Mouse (Mus musculus): ENCODE measurements around the gene Iqsec1. TPM values are rescaled to one million over a fixed set of nuclear protein-coding genes. Genes with fewer than 3 reads are reported as not detected.

The Iqsec1 gene
- total and polyA plus RNA-seq, 3 experiments = 17.0 to 90.4 (median 83.5) TPM

DNA sequence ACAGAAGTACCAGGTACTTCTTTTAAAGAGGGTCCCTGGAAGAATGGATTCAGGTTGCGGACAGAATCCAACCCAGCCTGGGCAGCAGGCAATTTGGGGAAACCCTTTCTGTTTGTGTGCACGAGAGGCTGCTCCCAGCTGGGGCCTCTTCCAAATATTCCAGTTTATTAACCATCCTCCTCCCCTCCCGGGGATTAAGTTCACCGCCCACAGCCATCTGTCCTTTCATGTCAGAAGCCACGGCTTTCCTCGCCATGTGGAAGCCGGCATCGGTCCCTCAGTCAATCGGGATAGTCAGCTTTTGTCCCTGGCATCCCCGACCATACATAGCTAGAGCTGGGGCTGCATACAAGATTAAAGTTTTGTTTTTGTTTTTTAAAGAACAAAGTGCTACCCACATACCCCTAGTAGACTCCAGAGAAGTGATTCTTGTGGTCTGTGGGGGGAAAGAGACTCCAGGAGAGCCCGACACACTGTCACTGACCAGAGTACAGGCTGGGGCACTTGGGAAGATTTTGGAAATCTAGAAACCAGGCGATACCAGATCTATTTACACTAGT is 276.9 kb downstream of the Iqsec1 start:
- peaks cover 3 to 86% of the 10 kb centered on the region in 2 experiments; a peak in 3 of 4 replicates for H3K4me1 ChIP-seq (ENCODE audit: control insufficient read depth in 1 of 2, insufficient read depth in 2 of 2)
- dilution Hi-C loops (cut with MboI; ENCODE audit: extremely low pct_ligation_motif_present, extremely low pct_unique_long_range_greater_than_20kb, low sequenced_read_pairs) (no loop called here), in situ Hi-C loops (cut with MboI; ENCODE audit: low pct_ligation_motif_present, low pct_unique_long_range_greater_than_20kb, low sequenced_read_pairs) (no loop called here)
- peaks cover 33 to 96% of the 10 kb centered on the region in 2 experiments for H3K36me3 ChIP-seq (replicated peaks in 1 of 2; ENCODE audit: control insufficient read depth in 1 of 2, insufficient read depth in 1 of 2, low read length in 1 of 2)
- H3K79me2 ChIP-seq (replicated peaks; ENCODE audit: control insufficient read depth, extremely low read depth, insufficient read depth, poor library complexity, severe bottlenecking) = peaks cover 41% of the 10 kb centered on the region
- no peak for TF ChIP-seq POLR2A (IDR thresholded peaks at IDR 0.05; ENCODE audit: low read depth, low read length)
- TF ChIP-seq ELF1 (IDR thresholded peaks at IDR 0.05; ENCODE audit: low read depth, low read length) = no peak
- TF ChIP-seq ZC3H11A (IDR thresholded peaks at IDR 0.05; ENCODE audit: low read depth, low read length) = no peak
- TF ChIP-seq EP300 (IDR thresholded peaks at IDR 0.05; ENCODE audit: low read length) = no peak
- no peak for TF ChIP-seq JUN (IDR thresholded peaks at IDR 0.05; ENCODE audit: insufficient read depth, low read depth, low read length)
- no peak for TF ChIP-seq ZMIZ1 (IDR thresholded peaks at IDR 0.05; ENCODE audit: low read depth, low read length)
- TF ChIP-seq MYC (IDR thresholded peaks at IDR 0.05; ENCODE audit: low read depth, low read length) = no peak
- TF ChIP-seq KAT2A (IDR thresholded peaks at IDR 0.05; ENCODE audit: insufficient replicate concordance, low read length) = no peak
- no peak for TF ChIP-seq PAX5 (IDR thresholded peaks at IDR 0.05; ENCODE audit: low read length)
- TF ChIP-seq USF1 (IDR thresholded peaks at IDR 0.05; ENCODE audit: low read depth, low read length) = no peak
- TF ChIP-seq MXI1 (IDR thresholded peaks at IDR 0.05; ENCODE audit: low read depth, low read length) = no peak
- no peak for TF ChIP-seq RCOR1 (conservative IDR thresholded peaks at IDR 0.05; ENCODE audit: low read depth, low read length)
- H3K4me2 ChIP-seq (ENCODE audit: insufficient read depth, low read depth, poor library complexity, severe bottlenecking) = no peak overlapping the region
- no peak for DNase-seq (ENCODE audit: extremely low read depth)
- H3K27ac ChIP-seq (ENCODE audit: insufficient read depth, low read depth) = no peak overlapping the region
- no peak overlapping the region for H3K9ac ChIP-seq (ENCODE audit: insufficient read depth, low read depth)
- no peaks in the 10 kb centered on the region for H3K9me3 ChIP-seq (replicated peaks; ENCODE audit: low read length)
- H3K4me3 ChIP-seq (replicated peaks in 1 of 3; ENCODE audit: low read depth in 2 of 3, low read length in 2 of 3, poor library complexity in 1 of 3) = no peak overlapping the region
- H3K27me3 ChIP-seq (replicated peaks) = no peaks in the 10 kb centered on the region

DNA sequence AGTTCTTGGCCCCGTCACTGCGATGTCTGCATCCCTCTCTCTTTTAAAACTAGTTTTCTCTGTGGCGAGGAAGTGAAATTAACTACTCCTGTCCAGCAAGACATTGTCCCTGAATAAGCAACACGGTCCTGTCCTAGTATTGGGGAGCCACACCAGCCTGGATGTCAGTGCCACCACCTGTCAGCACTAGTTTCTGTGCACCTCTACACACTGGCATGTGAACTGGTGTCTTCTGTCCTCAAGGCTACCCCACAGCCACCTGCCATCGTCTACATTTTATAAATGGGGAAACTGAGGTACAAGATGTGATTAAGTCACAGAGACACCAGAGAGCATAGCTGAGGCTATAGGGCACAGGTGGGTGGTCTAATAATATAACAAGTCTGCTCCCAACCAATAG is 277.7 kb downstream of the Iqsec1 start:
- Histone ChIP-seq H3K9ac (ENCODE audit: insufficient read depth, low read depth) (no peak overlapping the region), H3K36me3 (replicated peaks in 1 of 2; ENCODE audit: control insufficient read depth in 1 of 2, insufficient read depth in 1 of 2, low read length in 1 of 2) (peaks cover 30 to 96% of the 10 kb centered on the region in 2 experiments), H3K4me3 (replicated peaks in 1 of 3; ENCODE audit: low read depth in 2 of 3, low read length in 2 of 3, poor library complexity in 1 of 3) (no peak overlapping the region), H3K79me2 (replicated peaks; ENCODE audit: control insufficient read depth, extremely low read depth, insufficient read depth, poor library complexity, severe bottlenecking) (peaks cover 43% of the 10 kb centered on the region), H3K4me2 (ENCODE audit: insufficient read depth, low read depth, poor library complexity, severe bottlenecking) (no peak overlapping the region), H3K4me1 (ENCODE audit: control insufficient read depth in 1 of 2, insufficient read depth in 2 of 2) (peaks cover under 1 to 91% of the 10 kb centered on the region in 2 experiments; a peak in 3 of 4 replicates), H3K9me3 (replicated peaks; ENCODE audit: low read length) (no peaks in the 10 kb centered on the region), H3K27me3 (replicated peaks) (no peaks in the 10 kb centered on the region), H3K27ac (ENCODE audit: insufficient read depth, low read depth) (no peak overlapping the region)
- in situ Hi-C loops (cut with MboI; ENCODE audit: low pct_ligation_motif_present, low pct_unique_long_range_greater_than_20kb, low sequenced_read_pairs) = no loop called here
- no peak for DNase-seq (ENCODE audit: extremely low read depth)
- TF ChIP-seq E2F4 (IDR thresholded peaks at IDR 0.05; ENCODE audit: insufficient replicate concordance, low read depth, low read length) = no peak
- TF ChIP-seq POLR2A (IDR thresholded peaks at IDR 0.05; ENCODE audit: low read depth, low read length) = no peak
- TF ChIP-seq UBTF (IDR thresholded peaks at IDR 0.05; ENCODE audit: low read depth, low read length) = no peak
- TF ChIP-seq RCOR1 (conservative IDR thresholded peaks at IDR 0.05; ENCODE audit: low read depth, low read length) = no peak
- TF ChIP-seq GABPA (IDR thresholded peaks at IDR 0.05; ENCODE audit: insufficient replicate concordance, low read depth, low read length) = no peak
- no peak for TF ChIP-seq SIN3A (IDR thresholded peaks at IDR 0.05; ENCODE audit: low read length)
- TF ChIP-seq TCF12 (IDR thresholded peaks at IDR 0.05; ENCODE audit: low read depth, low read length) = no peak
- dilution Hi-C loops (cut with MboI; ENCODE audit: extremely low pct_ligation_motif_present, extremely low pct_unique_long_range_greater_than_20kb, low sequenced_read_pairs) = no loop called here
